Mouse (Mus musculus) spleen, adult 2 months (tissue): ENCODE data around the gene Prkn. TPM values are rescaled to one million over a fixed set of nuclear protein-coding genes. Genes with fewer than 3 reads are reported as not detected.

Source experiments
- DNase-seq, 2 experiments: peaks; one replicate each; pipeline versions ENCODE4 v3.0.0 to v3.0.0-alpha.2; 2012 to 2021; ENCODE audit warnings: low spot score in 2 of 2, low read depth in 1 of 2
- H3K27ac ChIP-seq: fragments of 200-500 bp; 2 replicates; pipeline ENCODE4 v1.5.1; 2012; ENCODE audit warnings: low read length, inconsistent platforms; ENCODE audit not compliant: insufficient read depth
- H3K27me3 ChIP-seq: fragments of 200-500 bp; 2 replicates; pipeline ENCODE4 v1.6.1; 2012; ENCODE audit warnings: mild to moderate bottlenecking, moderate library complexity, low read length, inconsistent platforms; ENCODE audit not compliant: control insufficient read depth, insufficient read depth
- H3K36me3 ChIP-seq: fragments of 200-500 bp; 2 replicates; pipeline ENCODE4 v1.6.1; 2012; ENCODE audit warnings: mild to moderate bottlenecking, low read length, inconsistent platforms; ENCODE audit not compliant: control insufficient read depth, insufficient read depth
- H3K4me1 ChIP-seq: fragments of 200-500 bp; 2 replicates; pipeline ENCODE4 v1.6.1; 2011; ENCODE audit warnings: inconsistent platforms; ENCODE audit not compliant: control insufficient read depth, insufficient read depth, insufficient read length
- H3K4me3 ChIP-seq: fragments of 200-500 bp; 2 replicates; pipeline ENCODE4 v1.5.1; 2011; ENCODE audit warnings: mild to moderate bottlenecking, inconsistent platforms; ENCODE audit not compliant: insufficient read depth, insufficient read length; ENCODE audit errors: extremely low read depth
- CTCF ChIP-seq: fragments of 200-500 bp; IDR thresholded peaks from 2 replicates; pipeline ENCODE4 v1.5.1; 2011; ENCODE audit warnings: mild to moderate bottlenecking, inconsistent platforms; ENCODE audit not compliant: insufficient read depth, insufficient read length, insufficient replicate concordance; ENCODE audit errors: extremely low read depth
- POLR2A ChIP-seq: fragments of 200-500 bp; IDR thresholded peaks from 2 replicates; pipeline ENCODE4 v1.6.1; 2011; ENCODE audit warnings: low read depth, low read length, inconsistent platforms
- WGBS: fragments of 180-500 bp; shearing (Covaris S2); methylation state at CpG from one replicate; pipeline ENCODE4 v1.1.7; 2018; 5-methylcytosine and 5-hydroxymethylcytosine counted together
- polyA plus RNA-seq: library from polyadenylated mRNA; depleted of rRNA; stranded (reverse); fragments of >200 nt; gene quantifications from 2 replicates; pipeline ENCODE4 v1.2.3, GENCODE M21; 2012

Prkn gene
- polyA plus RNA-seq, 1 experiment: 0.72 TPM

GRCm38 (mm10) chr17:11333741-11334140 lies 493.6 kb downstream of the Prkn start:
- H3K4me1 ChIP-seq: no peaks in the 10 kb centered on the region
- no peak for DNase-seq
- no peak overlapping the region for H3K4me3 ChIP-seq
- H3K36me3 ChIP-seq: no peaks in the 10 kb centered on the region
- WGBS: 90% methylated on average over 3 of the region's 3 CpGs
- TF ChIP-seq POLR2A (no peak), CTCF (no peak)
- H3K27me3 ChIP-seq: no peaks in the 10 kb centered on the region
- H3K27ac ChIP-seq: no peak overlapping the region

GRCm38 (mm10) chr17:11336156-11336555 lies 496.0 kb downstream of the Prkn start:
- Histone ChIP-seq H3K4me1 (no peaks in the 10 kb centered on the region), H3K27me3 (no peaks in the 10 kb centered on the region), H3K4me3 (no peak overlapping the region), H3K36me3 (no peaks in the 10 kb centered on the region), H3K27ac (no peak overlapping the region)
- no peak for TF ChIP-seq POLR2A
- TF ChIP-seq CTCF: no peak
- DNase-seq: no peak
- WGBS: 66% methylated on average over 1 of the region's 1 CpGs

GRCm38 (mm10) chr17:11340368-11340767 lies 500.2 kb downstream of the Prkn start:
- TF ChIP-seq CTCF (no peak), POLR2A (no peak)
- no peak overlapping the region for H3K4me3 ChIP-seq
- no peaks in the 10 kb centered on the region for H3K27me3 ChIP-seq
- no peaks in the 10 kb centered on the region for H3K36me3 ChIP-seq
- H3K4me1 ChIP-seq: no peaks in the 10 kb centered on the region
- H3K27ac ChIP-seq: no peak overlapping the region
- WGBS: 70% methylated on average over 4 of the region's 4 CpGs
- DNase-seq: no peak

GRCm38 (mm10) chr17:11346310-11346709 lies 506.1 kb downstream of the Prkn start:
- WGBS: 65% methylated on average over 1 of the region's 1 CpGs
- no peak overlapping the region for H3K27ac ChIP-seq
- H3K4me1 ChIP-seq: no peaks in the 10 kb centered on the region
- H3K27me3 ChIP-seq: no peaks in the 10 kb centered on the region
- TF ChIP-seq CTCF (no peak), POLR2A (no peak)
- no peak for DNase-seq
- no peak overlapping the region for H3K4me3 ChIP-seq
- no peaks in the 10 kb centered on the region for H3K36me3 ChIP-seq

GRCm38 (mm10) chr17:11352778-11353552 lies 512.8 kb downstream of the Prkn start:
- Histone ChIP-seq H3K4me1 (no peaks in the 10 kb centered on the region), H3K4me3 (no peak overlapping the region), H3K27ac (no peak overlapping the region), H3K36me3 (no peaks in the 10 kb centered on the region), H3K27me3 (no peaks in the 10 kb centered on the region)
- DNase-seq: no peak
- TF ChIP-seq POLR2A: no peak
- no peak for TF ChIP-seq CTCF
- WGBS: 45% methylated on average over 1 of the region's 1 CpGs

- H3K4me1 ChIP-seq: no peaks in the 10 kb centered on the region
- TF ChIP-seq CTCF (no peak), POLR2A (no peak)
- H3K27ac ChIP-seq: no peak overlapping the region
- WGBS: 94% methylated on average over 4 of the region's 4 CpGs
- no peaks in the 10 kb centered on the region for H3K27me3 ChIP-seq
- H3K36me3 ChIP-seq: no peaks in the 10 kb centered on the region
- no peak for DNase-seq
- H3K4me3 ChIP-seq: no peak overlapping the region
Observed at GRCm38 (mm10) chr17:11353553-11353945, 513.4 kb downstream of the Prkn start.

- 83% methylated on average over 7 of the region's 7 CpGs for WGBS
- Histone ChIP-seq H3K4me3 (no peak overlapping the region), H3K36me3 (no peaks in the 10 kb centered on the region), H3K27ac (no peak overlapping the region), H3K27me3 (no peaks in the 10 kb centered on the region), H3K4me1 (no peaks in the 10 kb centered on the region)
- no peak for TF ChIP-seq POLR2A
- no peak for TF ChIP-seq CTCF
- DNase-seq: no peak
Observed at GRCm38 (mm10) chr17:11354348-11354747, 514.2 kb downstream of the Prkn start.
